Mouse (Mus musculus) limb, embryonic 14.5 days (tissue): ENCODE measurements at regions not wholly inside any gene's neighbourhood (a gene's known extent, or its start where the extent isn't known, plus 50 kb on each side); places are given as distances from the start of the nearest gene placed in this dataset.

Experiments
- ATAC-seq: fragments of 200-750 bp; cut with Nextera tagmentation; 2 replicates; pipeline ENCODE4 v1.8.0; 2017; ENCODE audit warnings: low read depth, moderate number of reproducible peaks, moderate TSS enrichment; ENCODE audit not compliant: low FRiP score
- DNase-seq: peaks from one replicate; pipeline ENCODE4 v3.0.0-alpha.2; 2015; ENCODE audit warnings: low spot score
- H3K27ac ChIP-seq: fragments of 300-500 bp; sonication (generic); replicated peaks from 2 replicates; pipeline ENCODE4 v1.5.1; 2014; ENCODE audit warnings: low read depth, mild to moderate bottlenecking, low read length, moderate library complexity, mixed read lengths
- H3K27me3 ChIP-seq: fragments of 300-500 bp; sonication (generic); 2 replicates; pipeline ENCODE4 v1.6.1; 2014; ENCODE audit warnings: low read length, mixed read lengths; ENCODE audit not compliant: control insufficient read depth, insufficient read depth
- H3K36me3 ChIP-seq: fragments of 300-500 bp; sonication (generic); 2 replicates; pipeline ENCODE4 v1.6.1; 2014; ENCODE audit warnings: mild to moderate bottlenecking, low read length, moderate library complexity, mixed read lengths; ENCODE audit not compliant: control insufficient read depth, insufficient read depth
- H3K4me1 ChIP-seq: fragments of 300-500 bp; sonication (generic); 2 replicates; pipeline ENCODE4 v1.6.1; 2014; ENCODE audit warnings: antibody characterized with exemption, low read length, mixed read lengths; ENCODE audit not compliant: control insufficient read depth, insufficient read depth
- H3K4me2 ChIP-seq: fragments of 300-500 bp; sonication (generic); replicated peaks from 2 replicates; pipeline ENCODE4 v1.6.1; 2014; ENCODE audit warnings: low read depth, mild to moderate bottlenecking, low read length, moderate library complexity; ENCODE audit not compliant: severe bottlenecking
- H3K4me3 ChIP-seq: fragments of 300-500 bp; sonication (generic); replicated peaks from 2 replicates; pipeline ENCODE4 v1.5.1; 2014; ENCODE audit warnings: low read length
- H3K9ac ChIP-seq: fragments of 300-500 bp; sonication (generic); 2 replicates; pipeline ENCODE4 v1.6.1; 2014; ENCODE audit warnings: mild to moderate bottlenecking, low read depth, low read length, moderate library complexity; ENCODE audit not compliant: severe bottlenecking
- H3K9me3 ChIP-seq: fragments of 300-500 bp; sonication (generic); 2 replicates; pipeline ENCODE4 v1.6.1; 2016; ENCODE audit warnings: low read length; ENCODE audit not compliant: control insufficient read depth
- POLR2A ChIP-seq: fragments of 200-500 bp; IDR thresholded peaks from 2 replicates; pipeline ENCODE4 v1.8.0; 2012; ENCODE audit warnings: inconsistent platforms, mild to moderate bottlenecking, moderate library complexity, borderline replicate concordance; ENCODE audit not compliant: insufficient read depth, insufficient read length; ENCODE audit errors: extremely low read depth
- WGBS: fragments of 180-500 bp; shearing (Covaris S2); extraction: QIAGEN DNeasy Blood & Tissue Kit; methylation state at CpG from one replicate; pipeline ENCODE4 v1.1.7; 2014; 5-methylcytosine and 5-hydroxymethylcytosine counted together

DNA sequence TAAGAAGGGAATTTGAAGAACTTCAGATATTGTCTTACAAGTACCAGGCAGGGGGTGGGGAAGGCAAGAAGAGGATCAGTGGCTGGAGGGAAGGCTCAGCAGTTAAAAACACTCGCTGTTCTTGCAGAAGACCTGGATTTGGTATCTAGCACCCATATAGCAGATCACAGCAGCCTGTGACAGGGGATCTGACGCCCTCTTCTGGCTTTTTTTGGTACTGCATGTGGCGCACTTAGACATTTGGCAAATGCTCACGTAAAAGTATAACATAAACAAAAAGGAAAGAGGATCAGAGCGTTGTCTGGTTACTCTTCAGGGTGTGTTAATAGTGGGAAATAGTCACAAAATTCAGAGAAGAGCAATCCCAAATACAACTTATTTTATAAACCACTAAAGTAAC lies 213.1 kb upstream of the 4930535I16Rik start:
- WGBS, result 73% methylated on average over 5 of the region's 5 CpGs

DNA sequence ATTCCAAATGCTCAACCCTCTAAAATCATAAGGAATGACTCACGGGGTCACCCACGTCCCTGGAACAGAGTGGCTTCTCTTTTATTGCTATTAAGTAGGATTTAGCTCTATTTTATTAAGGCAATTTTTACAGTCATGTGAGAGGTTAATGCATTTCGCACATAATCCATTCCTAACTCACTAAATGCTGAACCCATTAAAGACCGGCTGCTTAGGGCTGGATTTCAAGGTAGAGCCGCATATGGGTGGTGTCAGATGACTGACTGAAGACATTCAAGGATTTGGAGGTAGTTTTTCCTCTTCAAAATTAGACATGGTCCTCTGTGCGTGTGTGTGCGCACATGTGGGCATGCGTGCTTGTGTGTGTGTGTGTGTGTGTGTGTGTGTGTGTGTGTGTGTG lies 208.4 kb upstream of the 4930535I16Rik start:
- no peak for DNase-seq
- H3K4me3 ChIP-seq, result no peak overlapping the region
- no peak overlapping the region for H3K27ac ChIP-seq
- H3K4me2 ChIP-seq, result no peak overlapping the region
- ATAC-seq, result no peak
- TF ChIP-seq POLR2A, result no peak
- WGBS, result 30% methylated on average over 8 of the region's 8 CpGs
- H3K9me3 ChIP-seq, result no peaks in the 10 kb centered on the region
- H3K27me3 ChIP-seq, result no peaks in the 10 kb centered on the region
- no peak overlapping the region for H3K9ac ChIP-seq
- no peaks in the 10 kb centered on the region for H3K36me3 ChIP-seq
- H3K4me1 ChIP-seq, result no peaks in the 10 kb centered on the region

More for the DNA sequence above, 213.1 kb upstream of the 4930535I16Rik start:
- H3K4me1 ChIP-seq, result peaks cover 11% of the 10 kb centered on the region
- no peaks in the 10 kb centered on the region for H3K36me3 ChIP-seq
- no peak overlapping the region for H3K9ac ChIP-seq
- H3K4me3 ChIP-seq, result no peak overlapping the region
- H3K4me2 ChIP-seq, result no peak overlapping the region
- no peak overlapping the region for H3K27ac ChIP-seq
- H3K27me3 ChIP-seq, result no peaks in the 10 kb centered on the region
- no peak for ATAC-seq
- TF ChIP-seq POLR2A, result no peak
- H3K9me3 ChIP-seq, result no peaks in the 10 kb centered on the region
- DNase-seq, result no peak

GRCm38 (mm10) chr4:124120334-124120733 lies 202.5 kb upstream of the 4930535I16Rik start:
- H3K9ac ChIP-seq, result no peak overlapping the region
- no peak for DNase-seq
- H3K9me3 ChIP-seq, result no peaks in the 10 kb centered on the region
- no peak overlapping the region for H3K4me2 ChIP-seq
- H3K27ac ChIP-seq, result no peak overlapping the region
- no peaks in the 10 kb centered on the region for H3K27me3 ChIP-seq
- H3K36me3 ChIP-seq, result no peaks in the 10 kb centered on the region
- ATAC-seq, result no peak
- no peak for TF ChIP-seq POLR2A
- H3K4me1 ChIP-seq, result no peaks in the 10 kb centered on the region
- H3K4me3 ChIP-seq, result no peak overlapping the region
- 63% methylated on average over 6 of the region's 6 CpGs for WGBS

- Histone ChIP-seq H3K9ac (no peak overlapping the region), H3K27ac (no peak overlapping the region), H3K27me3 (no peaks in the 10 kb centered on the region), H3K4me2 (no peak overlapping the region), H3K9me3 (no peaks in the 10 kb centered on the region), H3K36me3 (no peaks in the 10 kb centered on the region), H3K4me3 (no peak overlapping the region), H3K4me1 (no peaks in the 10 kb centered on the region)
- TF ChIP-seq POLR2A, result no peak
- DNase-seq, result no peak
- WGBS, result 85% methylated on average over 12 of the region's 12 CpGs
- ATAC-seq, result no peak
Observed at GRCm38 (mm10) chr4:124113856-124114345, 196.1 kb upstream of the 4930535I16Rik start.

- Histone ChIP-seq H3K9ac (no peak overlapping the region), H3K27me3 (no peaks in the 10 kb centered on the region), H3K36me3 (no peaks in the 10 kb centered on the region), H3K9me3 (no peaks in the 10 kb centered on the region), H3K4me2 (no peak overlapping the region), H3K4me3 (no peak overlapping the region), H3K4me1 (no peaks in the 10 kb centered on the region), H3K27ac (no peak overlapping the region)
- DNase-seq (no peak), ATAC-seq (no peak)
- no peak for TF ChIP-seq POLR2A
- WGBS, result 64% methylated on average over 8 of the region's 8 CpGs
Observed at GRCm38 (mm10) chr4:124110705-124111104, 192.9 kb upstream of the 4930535I16Rik start.

DNA sequence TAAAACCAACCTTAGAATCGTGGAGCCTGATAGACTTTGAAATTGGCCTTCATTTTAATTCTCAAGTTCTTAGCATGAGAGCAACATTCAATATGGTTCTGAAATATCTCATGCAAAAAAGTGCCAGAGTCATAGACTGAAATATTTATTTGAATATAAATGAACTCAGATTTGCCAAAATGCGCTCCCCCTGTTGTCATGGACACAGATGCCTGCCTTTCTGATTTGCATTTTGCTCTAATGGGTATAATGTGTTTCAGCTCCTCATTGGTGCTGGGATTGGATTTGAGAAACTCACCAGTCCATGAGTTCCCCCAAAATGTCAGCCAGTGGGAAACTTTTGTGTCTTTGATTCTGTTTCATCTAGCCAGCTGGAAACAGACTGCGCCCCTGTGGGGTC lies 191.5 kb upstream of the 4930535I16Rik start:
- no peaks in the 10 kb centered on the region for H3K36me3 ChIP-seq

More for the DNA sequence above, 191.5 kb upstream of the 4930535I16Rik start:
- H3K9ac ChIP-seq, result no peak overlapping the region
- H3K4me1 ChIP-seq, result no peaks in the 10 kb centered on the region
- no peak for ATAC-seq
- WGBS, result 80% methylated on average over 3 of the region's 3 CpGs
- no peak overlapping the region for H3K4me3 ChIP-seq
- H3K4me2 ChIP-seq, result no peak overlapping the region
- no peak for TF ChIP-seq POLR2A
- no peak for DNase-seq
- no peaks in the 10 kb centered on the region for H3K27me3 ChIP-seq
- no peak overlapping the region for H3K27ac ChIP-seq
- no peaks in the 10 kb centered on the region for H3K9me3 ChIP-seq
